Comparison of ENCODE assay signal across 8 mouse cellular contexts in genomic region chr2:94405397-94406082, GRCm38 (mm10). TPM values are rescaled to one million over a fixed set of nuclear protein-coding genes. Genes with fewer than 3 reads are reported as not detected.
DNase-seq lines count a peak whose midpoint lies in the region; ATAC-seq lines count a peak whose summit lies in the region.

No protein-coding gene starts in this region.

- no peak for DNase-seq in kidney, postnatal 14 days
- peak; percentile 36 for DNase-seq in MEL-GATA-1-ER (ENCODE audit: extremely low read depth, low read depth)
- DNase-seq in adrenal gland, postnatal 36 days = no peak

- ATAC-seq in kidney, embryonic 14.5 days (ENCODE audit: low FRiP score, low TSS enrichment) = no peak; the same call in 1 of the 2 replicates
- ATAC-seq in intestine, embryonic 15.5 days = peak; percentile 21
- peak; percentile 9; the same call in 1 of the 2 replicates for ATAC-seq in stomach, embryonic 15.5 days (ENCODE audit: insufficient read depth, low FRiP score, low read depth)

- no peaks in the 10 kb centered on the region for H3K9me3 ChIP-seq in kidney, embryonic 14.5 days (ENCODE audit: control insufficient read depth, low read length)
- H3K9me3 ChIP-seq in erythroblast, embryonic 14.5 days (ENCODE audit: control insufficient read depth, low read length) = no peaks in the 10 kb centered on the region
- no peaks in the 10 kb centered on the region for H3K9me3 ChIP-seq in intestine, embryonic 15.5 days
- no peaks in the 10 kb centered on the region for H3K9me3 ChIP-seq in stomach, embryonic 15.5 days

- WGBS in kidney, embryonic 14.5 days = 6% methylated on average over 21 of the region's 21 CpGs
- WGBS in intestine, embryonic 15.5 days = 9% methylated on average over 21 of the region's 21 CpGs
- 3% methylated on average over 15 of the region's 21 CpGs for WGBS in macrophage (ENCODE audit: missing documents)
- WGBS in stomach, embryonic 15.5 days = 6% methylated on average over 21 of the region's 21 CpGs

- H3K36me3 ChIP-seq in kidney, embryonic 14.5 days (ENCODE audit: control insufficient read depth, insufficient read depth, low read length) = peaks cover 3% of the 10 kb centered on the region
- H3K36me3 ChIP-seq in erythroblast, embryonic 14.5 days (ENCODE audit: control insufficient read depth) = peaks cover 21% of the 10 kb centered on the region
- no peaks in the 10 kb centered on the region; the same call in 1 of the 2 replicates for H3K36me3 ChIP-seq in intestine, embryonic 15.5 days
- 0 out of 2 replicates have a peak, but pooled peaks cover under 1% of the 10 kb centered on the region for H3K36me3 ChIP-seq in macrophage (ENCODE audit: inconsistent target)
- H3K36me3 ChIP-seq in stomach, embryonic 15.5 days = no peaks in the 10 kb centered on the region

- peak overlapping the region; percentile 85 for H3K4me2 ChIP-seq in kidney, embryonic 14.5 days (replicated peaks; ENCODE audit: low read depth, low read length)
- H3K4me2 ChIP-seq in intestine, embryonic 15.5 days (replicated peaks) = peak overlapping the region; percentile 71
- peak overlapping the region; percentile 78 for H3K4me2 ChIP-seq in stomach, embryonic 15.5 days

- H3K79me2 ChIP-seq in macrophage (ENCODE audit: inconsistent target) = peaks cover 80% of the 10 kb centered on the region

- H3K27me3 ChIP-seq in kidney, embryonic 14.5 days (ENCODE audit: control insufficient read depth, insufficient read depth, low read length) = no peaks in the 10 kb centered on the region
- no peaks in the 10 kb centered on the region for H3K27me3 ChIP-seq in erythroblast, embryonic 14.5 days (ENCODE audit: control insufficient read depth)
- H3K27me3 ChIP-seq in intestine, embryonic 15.5 days (replicated peaks) = no peaks in the 10 kb centered on the region
- no peaks in the 10 kb centered on the region for H3K27me3 ChIP-seq in stomach, embryonic 15.5 days (replicated peaks)

- H3K4me3 ChIP-seq in kidney, embryonic 14.5 days (ENCODE audit: low read length) = peak overlapping the region; percentile 93
- peak overlapping the region; percentile 98 for H3K4me3 ChIP-seq in erythroblast, embryonic 14.5 days (replicated peaks)
- H3K4me3 ChIP-seq in intestine, embryonic 15.5 days (replicated peaks) = peak overlapping the region; percentile 99
- H3K4me3 ChIP-seq in macrophage (ENCODE audit: inconsistent target) = peak overlapping the region; percentile 80
- peak overlapping the region; percentile 95 for H3K4me3 ChIP-seq in stomach, embryonic 15.5 days (replicated peaks)

- H3K27ac ChIP-seq in kidney, embryonic 14.5 days (ENCODE audit: low read depth, low read length) = peak overlapping the region; percentile 84; the same call in 1 of the 2 replicates
- peak overlapping the region; percentile 94 for H3K27ac ChIP-seq in intestine, embryonic 15.5 days
- H3K27ac ChIP-seq in macrophage = peak overlapping the region; percentile 72
- peak overlapping the region; percentile 94 for H3K27ac ChIP-seq in stomach, embryonic 15.5 days

- H3K4me1 ChIP-seq in kidney, embryonic 14.5 days (ENCODE audit: control insufficient read depth, insufficient read depth, low read length) = peaks cover 9% of the 10 kb centered on the region; the same call in 1 of the 2 replicates
- peaks cover 39% of the 10 kb centered on the region for H3K4me1 ChIP-seq in erythroblast, embryonic 14.5 days (ENCODE audit: control insufficient read depth)
- H3K4me1 ChIP-seq in intestine, embryonic 15.5 days (replicated peaks) = peaks cover 13% of the 10 kb centered on the region; the same call in 1 of the 2 replicates
- peaks cover 13% of the 10 kb centered on the region for H3K4me1 ChIP-seq in stomach, embryonic 15.5 days

- peak overlapping the region; percentile 87 for H3K9ac ChIP-seq in kidney, embryonic 14.5 days (ENCODE audit: low read depth, low read length)
- H3K9ac ChIP-seq in intestine, embryonic 15.5 days = peak overlapping the region; percentile 94
- H3K9ac ChIP-seq in stomach, embryonic 15.5 days = peak overlapping the region; percentile 79

RNA-seq across cellular contexts. Expression of gene Ttc17, which starts 0.9 kb away (rescaled TPM):
- polyA plus RNA-seq in kidney, embryonic 14.5 days (2014; fragmentation: Nextera tagmentation; extraction: Ambion mirVana) = 10.8 and 18.4 TPM in 2 replicates
- 0.14 and 0.51 TPM in 2 replicates for polyA plus RNA-seq in erythroblast, embryonic 14.5 days (2012)
- 13.3 and 15.8 TPM in 2 replicates for polyA plus RNA-seq in intestine, embryonic 15.5 days (2015; fragmentation: Nextera tagmentation; extraction: Ambion mirVana)
- 100 to 1,000 TPM in 7 of 26 experiments, 10 to 100 TPM in 19; 57.7 to 134 (median 81.6) TPM for total RNA-seq in macrophage (2018; cell fraction: chromatin; rRNA removed)
- total RNA-seq in macrophage (2018; cell fraction: cytosol; rRNA removed) = 10 to 100 TPM; 22.0 to 41.1 (median 31.6) TPM
- 100 to 1,000 TPM in 1 of 26 experiments, 10 to 100 TPM in 25; 52.4 to 103 (median 68.0) TPM for total RNA-seq in macrophage (2018; cell fraction: nucleus; rRNA removed)
- polyA plus RNA-seq in macrophage (2018) = 28.1 to 88.1 TPM (median 30.3 TPM) in 3 replicates
- polyA plus RNA-seq in stomach, embryonic 15.5 days (2015; fragmentation: Nextera tagmentation; extraction: Ambion mirVana) = 15.1 and 17.8 TPM in 2 replicates
- 10 to 100 TPM; 34.7 to 40.7 TPM for total RNA-seq in adrenal gland, postnatal 36 days (2021)

RNA-seq across cellular contexts. Expression of gene Api5, which starts 32.4 kb away (rescaled TPM):
- 93.5 and 191 TPM in 2 replicates for polyA plus RNA-seq in kidney, embryonic 14.5 days (2014; fragmentation: Nextera tagmentation; extraction: Ambion mirVana)
- 2.4 and 3.0 TPM in 2 replicates for polyA plus RNA-seq in erythroblast, embryonic 14.5 days (2012)
- 121 and 138 TPM in 2 replicates for polyA plus RNA-seq in intestine, embryonic 15.5 days (2015; fragmentation: Nextera tagmentation; extraction: Ambion mirVana)
- 10 to 100 TPM; 31.3 to 63.6 (median 44.5) TPM for total RNA-seq in macrophage (2018; cell fraction: chromatin; rRNA removed)
- total RNA-seq in macrophage (2018; cell fraction: cytosol; rRNA removed) = 10 to 100 TPM; 63.7 to 80.4 (median 70.9) TPM
- 10 to 100 TPM; 26.4 to 74.6 (median 51.1) TPM for total RNA-seq in macrophage (2018; cell fraction: nucleus; rRNA removed)
- 50.1 to 89.8 TPM (median 61.2 TPM) in 3 replicates for polyA plus RNA-seq in macrophage (2018)
- 125 and 133 TPM in 2 replicates for polyA plus RNA-seq in stomach, embryonic 15.5 days (2015; fragmentation: Nextera tagmentation; extraction: Ambion mirVana)
- 10 to 100 TPM; 76.4 to 81.5 TPM for total RNA-seq in adrenal gland, postnatal 36 days (2021)

Comparison
In these comparisons a context has a peak if more than half of its experiments do, and no peak if none do; other contexts are left out.
1. RNA of gene Api5, which starts 32.4 kb away (polyA plus RNA-seq): 93.5 to 191 TPM in kidney, embryonic 14.5 days, 121 to 138 TPM in intestine, embryonic 15.5 days, 125 to 133 TPM in stomach, embryonic 15.5 days and 50.1 to 89.8 TPM in macrophage; 2.4 to 3.0 TPM in erythroblast, embryonic 14.5 days; every median in the first group is over 10 times any median in the second.
2. Peak in every context shown above with its lines, with median percentiles within 50 percentile points of each other: H3K27ac ChIP-seq, H3K4me2 ChIP-seq, H3K4me3 ChIP-seq and H3K9ac ChIP-seq.